Comparison of ENCODE assay signal across 23 mouse cellular contexts in genomic region chr9:114522501-114522900, GRCm38 (mm10). TPM values are rescaled to one million over a fixed set of nuclear protein-coding genes. Genes with fewer than 3 reads are reported as not detected.
DNase-seq lines count a peak whose midpoint lies in the region; ATAC-seq and TF ChIP-seq lines count a peak whose summit lies in the region.
"Had no signal": no experiment of that assay in that cellular context is flagged by ENCODE, and none has a peak within 500 bp of the region (broad histone marks: within the 10 kb centered on the region; RNA-seq: fewer than 3 reads in every experiment).

No protein-coding gene starts in this region.

- no peaks in the 10 kb centered on the region for H3K27me3 ChIP-seq in intestine, embryonic 16.5 days (replicated peaks; ENCODE audit: control insufficient read depth, insufficient read depth, low read length)
- no peaks in the 10 kb centered on the region for H3K27me3 ChIP-seq in intestine, embryonic 15.5 days (replicated peaks)
- no peaks in the 10 kb centered on the region for H3K27me3 ChIP-seq in liver, postnatal 0 days (ENCODE audit: insufficient read depth, low read length)
- no peaks in the 10 kb centered on the region for H3K27me3 ChIP-seq in thymus, adult 2 months (ENCODE audit: control insufficient read depth, insufficient read depth, low read length)
- H3K27me3 ChIP-seq: forebrain, embryonic 13.5 days; heart, embryonic 12.5 days; Patski had no signal

- H3K9me3 ChIP-seq in intestine, embryonic 16.5 days (ENCODE audit: control insufficient read depth, low read length): no peaks in the 10 kb centered on the region
- no peaks in the 10 kb centered on the region for H3K9me3 ChIP-seq in intestine, embryonic 15.5 days
- H3K9me3 ChIP-seq in liver, postnatal 0 days (ENCODE audit: low read length): no peaks in the 10 kb centered on the region
- H3K9me3 ChIP-seq: embryonic facial prominence, embryonic 10.5 days; forebrain, embryonic 13.5 days; heart, embryonic 12.5 days; hindbrain, embryonic 10.5 days had no signal

- no peak for TF ChIP-seq POLR2A in thymus, adult 2 months (IDR thresholded peaks at IDR 0.05; ENCODE audit: control insufficient read depth, extremely low read depth, insufficient read depth, low read length, poor library complexity)

- H3K27ac ChIP-seq in intestine, embryonic 16.5 days (ENCODE audit: low read length): peak overlapping the region; percentile 42
- no peak overlapping the region for H3K27ac ChIP-seq in intestine, embryonic 15.5 days
- peak overlapping the region; percentile 39 for H3K27ac ChIP-seq in liver, postnatal 0 days (ENCODE audit: low read depth)
- H3K27ac ChIP-seq in thymus, adult 2 months (ENCODE audit: control insufficient read depth, insufficient read depth, low read length): no peak overlapping the region
- H3K27ac ChIP-seq: embryonic facial prominence, embryonic 10.5 days; forebrain, embryonic 13.5 days; gastrocnemius, adult 2 months; hindbrain, embryonic 10.5 days had no signal

- peaks cover 22% of the 10 kb centered on the region for H3K4me1 ChIP-seq in intestine, embryonic 16.5 days (ENCODE audit: control insufficient read depth, insufficient read depth, low read length)
- H3K4me1 ChIP-seq in intestine, embryonic 15.5 days (replicated peaks): peaks cover 28% of the 10 kb centered on the region
- H3K4me1 ChIP-seq in liver, postnatal 0 days (ENCODE audit: insufficient read depth): peaks cover 12% of the 10 kb centered on the region
- peaks cover 5% of the 10 kb centered on the region for H3K4me1 ChIP-seq in thymus, adult 2 months (replicated peaks; ENCODE audit: control insufficient read depth, insufficient read depth, low read length)

- TF ChIP-seq EP300 in liver, postnatal 0 days (IDR thresholded peaks at IDR 0.05; ENCODE audit: low read depth): no peak

- H3K36me3 ChIP-seq in intestine, embryonic 16.5 days (ENCODE audit: control insufficient read depth, insufficient read depth, low read length): 0 out of 2 replicates have a peak, but pooled peaks cover 2% of the 10 kb centered on the region
- no peaks in the 10 kb centered on the region for H3K36me3 ChIP-seq in intestine, embryonic 15.5 days
- H3K36me3 ChIP-seq in liver, postnatal 0 days (replicated peaks; ENCODE audit: insufficient read depth, low read length): no peaks in the 10 kb centered on the region
- no peaks in the 10 kb centered on the region for H3K36me3 ChIP-seq in thymus, adult 2 months (ENCODE audit: control insufficient read depth, insufficient read depth, low read length)
- H3K36me3 ChIP-seq: heart, embryonic 12.5 days had no signal

- no peak for TF ChIP-seq CTCF in liver, postnatal 0 days (IDR thresholded peaks at IDR 0.05; ENCODE audit: low read depth)
- no peak for TF ChIP-seq CTCF in thymus, adult 2 months (IDR thresholded peaks at IDR 0.05; ENCODE audit: borderline replicate concordance, control insufficient read depth, extremely low read depth, insufficient read depth, low read length, poor library complexity)

- no peak overlapping the region for H3K4me2 ChIP-seq in intestine, embryonic 16.5 days (ENCODE audit: low read depth, low read length)
- no peak overlapping the region for H3K4me2 ChIP-seq in intestine, embryonic 15.5 days (replicated peaks)
- H3K4me2 ChIP-seq in liver, postnatal 0 days (ENCODE audit: low read depth, low read length): no peak overlapping the region
- H3K4me2 ChIP-seq: forebrain, embryonic 13.5 days; heart, embryonic 12.5 days had no signal

- DNase-seq in lung, postnatal 36 days: peak; percentile 53
- no peak for DNase-seq in lung, postnatal 14 days
- no peak for DNase-seq in liver, postnatal 0 days
- no peak for DNase-seq in embryo, embryonic 10.5 days (ENCODE audit: low spot score)
- DNase-seq in frontal cortex, postnatal 10 days (ENCODE audit: low spot score in 2 of 2): no peak
- DNase-seq in thymus, adult 2 months: no peak
- DNase-seq: adrenal gland, postnatal 14 days; B cell, adult 2 months; cerebellum, adult 11-12 months; cerebellum, adult 9-10 months; cerebellum, postnatal 36 days; forebrain, postnatal 0 days; gastrocnemius, adult 2 months; gastrocnemius, postnatal 25 days had no signal

- 83% methylated on average over 9 of the region's 9 CpGs for WGBS in intestine, embryonic 16.5 days
- 80% methylated on average over 9 of the region's 9 CpGs for WGBS in intestine, embryonic 15.5 days
- 56% methylated on average over 9 of the region's 9 CpGs for WGBS in liver, postnatal 0 days (ENCODE audit: insufficient replicate concordance)
- 96% methylated on average over 9 of the region's 9 CpGs for WGBS in thymus, adult 2 months

- H3K4me3 ChIP-seq in intestine, embryonic 16.5 days (ENCODE audit: low read length): no peak overlapping the region
- no peak overlapping the region for H3K4me3 ChIP-seq in intestine, embryonic 15.5 days (replicated peaks)
- H3K4me3 ChIP-seq in liver, postnatal 0 days (ENCODE audit: low read depth, low read length): no peak overlapping the region
- H3K4me3 ChIP-seq in thymus, adult 2 months (ENCODE audit: control insufficient read depth, insufficient read depth, low read length): no peak overlapping the region
- H3K4me3 ChIP-seq: embryonic facial prominence, embryonic 10.5 days; forebrain, embryonic 13.5 days; gastrocnemius, adult 2 months; heart, embryonic 12.5 days; hindbrain, embryonic 10.5 days had no signal

- ATAC-seq in intestine, embryonic 16.5 days: peak; percentile 31
- ATAC-seq in intestine, embryonic 15.5 days: no peak
- ATAC-seq in liver, postnatal 0 days: peak; percentile 89
- ATAC-seq: activated CD4-positive, CD25-positive, alpha-beta regulatory T cell, adult 4 months; CD4-positive, CD25-positive, alpha-beta regulatory T cell, adult 4 months; forebrain, embryonic 13.5 days; forebrain, postnatal 0 days; Patski had no signal

- no peak overlapping the region for H3K9ac ChIP-seq in intestine, embryonic 16.5 days (ENCODE audit: low read depth, low read length)
- H3K9ac ChIP-seq in intestine, embryonic 15.5 days: no peak overlapping the region
- H3K9ac ChIP-seq in liver, postnatal 0 days (replicated peaks): no peak overlapping the region
- H3K9ac ChIP-seq: forebrain, embryonic 13.5 days; forebrain, postnatal 0 days; heart, embryonic 12.5 days had no signal

RNA-seq across cellular contexts. Expression of gene C130032M10Rik, which starts 7.0 kb away (rescaled TPM):
- 0.32 TPM in 1 of 2 replicates, not detected in the other for polyA plus RNA-seq in intestine, embryonic 16.5 days (2015; fragmentation: Nextera tagmentation; extraction: Ambion mirVana)
- polyA plus RNA-seq in intestine, embryonic 15.5 days (2015; fragmentation: Nextera tagmentation; extraction: Ambion mirVana): 0.48 and 0.58 TPM in 2 replicates
- polyA plus RNA-seq in liver, postnatal 0 days (2015; fragmentation: Nextera tagmentation; extraction: Ambion mirVana): not detected in 2 replicates
- not detected in 2 replicates for polyA plus RNA-seq in thymus, adult 2 months (2012; rRNA removed)
- polyA plus RNA-seq: activated CD4-positive, CD25-positive, alpha-beta regulatory T cell, adult 4 months; CD4-positive, CD25-positive, alpha-beta regulatory T cell, adult 4 months; forebrain, embryonic 13.5 days; forebrain, postnatal 0 days; Patski had no signal

RNA-seq across cellular contexts. Expression of gene Ccr4, which starts 17.8 kb away (rescaled TPM):
- polyA plus RNA-seq in intestine, embryonic 16.5 days (2015; fragmentation: Nextera tagmentation; extraction: Ambion mirVana): 1.9 and 2.5 TPM in 2 replicates
- polyA plus RNA-seq in intestine, embryonic 15.5 days (2015; fragmentation: Nextera tagmentation; extraction: Ambion mirVana): 0.56 and 0.63 TPM in 2 replicates
- polyA plus RNA-seq in liver, postnatal 0 days (2015; fragmentation: Nextera tagmentation; extraction: Ambion mirVana): not detected in 2 replicates
- 88.6 and 94.5 TPM in 2 replicates for polyA plus RNA-seq in thymus, adult 2 months (2012; rRNA removed)
- polyA plus RNA-seq: forebrain, embryonic 13.5 days; forebrain, postnatal 0 days; heart, embryonic 12.5 days; hindbrain, embryonic 10.5 days; Patski had no signal

RNA-seq across cellular contexts. Expression of gene Trim71, which starts 41.7 kb away (rescaled TPM):
- 3.8 and 4.0 TPM in 2 replicates for polyA plus RNA-seq in intestine, embryonic 16.5 days (2015; fragmentation: Nextera tagmentation; extraction: Ambion mirVana)
- polyA plus RNA-seq in intestine, embryonic 15.5 days (2015; fragmentation: Nextera tagmentation; extraction: Ambion mirVana): 4.1 TPM in 2 replicates
- 0.05 and 0.06 TPM in 2 replicates for polyA plus RNA-seq in liver, postnatal 0 days (2015; fragmentation: Nextera tagmentation; extraction: Ambion mirVana)
- polyA plus RNA-seq in thymus, adult 2 months (2012; rRNA removed): 0.03 TPM in 1 of 2 replicates, not detected in the other
- polyA plus RNA-seq: CD4-positive, CD25-positive, alpha-beta regulatory T cell, adult 4 months; Patski had no signal

Comparison
In these comparisons a context has a peak if more than half of its experiments do, and no peak if none do; other contexts are left out.
1. H3K27ac ChIP-seq: peak in intestine, embryonic 16.5 days (single experiment) and liver, postnatal 0 days (single experiment); none in intestine, embryonic 15.5 days (single experiment) and thymus, adult 2 months (single experiment).
2. RNA of gene Ccr4, which starts 17.8 kb away (polyA plus RNA-seq): 88.6 to 94.5 TPM in thymus, adult 2 months; 1.9 to 2.5 TPM in intestine, embryonic 16.5 days, 0.56 to 0.63 TPM in intestine, embryonic 15.5 days and not detected in liver, postnatal 0 days; every median in the first group is over 10 times any median in the second.